Mouse (Mus musculus) heart, postnatal 4 days (tissue): ENCODE measurements at regions not wholly inside any gene's neighbourhood (a gene's known extent, or its start where the extent isn't known, plus 50 kb on each side); places are given as distances from the start of the nearest gene placed in this dataset.
A peak's percentile ranks its signal among the peaks of the same experiment; 100 is the strongest.
"Not testable (repeated sequence)": the region's sequence is repeated elsewhere in the genome, so short reads cannot be mapped to it uniquely, and the experiment has no call there.

Experiments used
- DNase-seq: peaks from one replicate; pipeline ENCODE4 v3.0.0; 2021

- DNase-seq = no peak
These were observed 119.3 kb upstream of the Foxk1 start for GRCm38 (mm10) chr5:142281997-142282396.

- no peak for DNase-seq
These were observed 113.3 kb upstream of the Foxk1 start for GRCm38 (mm10) chr5:142287981-142288380.

- no peak for DNase-seq
These were observed 109.8 kb upstream of the Foxk1 start for GRCm38 (mm10) chr5:142291451-142291850.

- not testable (repeated sequence) for DNase-seq
These were observed 104.9 kb upstream of the Foxk1 start for GRCm38 (mm10) chr5:142296401-142296800.

- DNase-seq = no peak
These were observed 101.7 kb upstream of the Foxk1 start for GRCm38 (mm10) chr5:142299621-142300020.

- DNase-seq = no peak
These were observed 92.8 kb upstream of the Foxk1 start for GRCm38 (mm10) chr5:142308511-142308910.

GRCm38 (mm10) chr5:142313944-142314343 lies 87.4 kb upstream of the Foxk1 start:
- peak; percentile 36 for DNase-seq

- no peak for DNase-seq
These were observed 86.8 kb upstream of the Foxk1 start for GRCm38 (mm10) chr5:142314466-142314865.

- DNase-seq = peak; percentile 75
These were observed 82.0 kb upstream of the Foxk1 start for GRCm38 (mm10) chr5:142319268-142319667.

GRCm38 (mm10) chr5:142321316-142321715 lies 80.0 kb upstream of the Foxk1 start:
- DNase-seq = no peak

- DNase-seq = no peak
These were observed 76.4 kb upstream of the Foxk1 start for GRCm38 (mm10) chr5:142324928-142325327.

GRCm38 (mm10) chr5:142325560-142325959 lies 75.7 kb upstream of the Foxk1 start:
- peak; percentile 40 for DNase-seq

- DNase-seq = peak; percentile 43
These were observed 74.0 kb upstream of the Foxk1 start for GRCm38 (mm10) chr5:142327261-142327660.

- DNase-seq = no peak
These were observed 71.4 kb upstream of the Foxk1 start for GRCm38 (mm10) chr5:142329724-142330520.

- DNase-seq = no peak
These were observed 68.6 kb upstream of the Foxk1 start for GRCm38 (mm10) chr5:142332744-142333143.

GRCm38 (mm10) chr5:142337436-142337835 lies 63.9 kb upstream of the Foxk1 start:
- DNase-seq = no peak

GRCm38 (mm10) chr5:142338051-142338450 lies 63.2 kb upstream of the Foxk1 start:
- DNase-seq = peak; percentile 9

GRCm38 (mm10) chr5:142340205-142341025 lies 60.9 kb upstream of the Foxk1 start:
- DNase-seq = peak; percentile 22

GRCm38 (mm10) chr5:142341026-142341432 lies 60.3 kb upstream of the Foxk1 start:
- DNase-seq = no peak

- DNase-seq = no peak
These were observed 54.8 kb upstream of the Foxk1 start for GRCm38 (mm10) chr5:142346454-142346853.

- DNase-seq = no peak
These were observed 50.7 kb upstream of the Foxk1 start for GRCm38 (mm10) chr5:142350574-142350973.
